Mouse (Mus musculus) neural tube, embryonic 12.5 days (tissue): ENCODE data around the gene Olfr518. TPM values are rescaled to one million over a fixed set of nuclear protein-coding genes. Genes with fewer than 3 reads are reported as not detected.

Experiments used
- ATAC-seq: fragments of 200-750 bp; cut with Nextera tagmentation; 2 replicates; pipeline ENCODE4 v1.8.0; 2017; ENCODE audit warnings: low read depth, mild to moderate bottlenecking, moderate TSS enrichment, moderate library complexity; ENCODE audit not compliant: low FRiP score
- H3K27ac ChIP-seq: fragments of 300-500 bp; sonication (generic); 2 replicates; pipeline ENCODE4 v1.5.1; 2016
- H3K27me3 ChIP-seq: fragments of 300-500 bp; sonication (generic); replicated peaks from 2 replicates; pipeline ENCODE4 v1.6.1; 2016; ENCODE audit warnings: mild to moderate bottlenecking
- H3K36me3 ChIP-seq: fragments of 300-500 bp; sonication (generic); 2 replicates; pipeline ENCODE4 v1.6.1; 2016; ENCODE audit warnings: mild to moderate bottlenecking
- H3K4me1 ChIP-seq: fragments of 300-500 bp; sonication (generic); 2 replicates; pipeline ENCODE4 v1.6.1; 2016
- H3K4me2 ChIP-seq: fragments of 300-500 bp; sonication (generic); replicated peaks from 2 replicates; pipeline ENCODE4 v1.6.1; 2016; ENCODE audit warnings: mild to moderate bottlenecking
- H3K4me3 ChIP-seq: fragments of 300-500 bp; sonication (generic); 2 replicates; pipeline ENCODE4 v1.5.1; 2016
- H3K9ac ChIP-seq: fragments of 300-500 bp; sonication (generic); 2 replicates; pipeline ENCODE4 v1.6.1; 2016; ENCODE audit warnings: mild to moderate bottlenecking
- H3K9me3 ChIP-seq: fragments of 300-500 bp; sonication (generic); 2 replicates; pipeline ENCODE4 v1.6.1; 2016; ENCODE audit warnings: mild to moderate bottlenecking
- WGBS: fragments of 180-500 bp; shearing (Covaris S2); methylation state at CpG from one replicate; pipeline ENCODE4 v1.1.7; 2016; 5-methylcytosine and 5-hydroxymethylcytosine counted together
- polyA plus RNA-seq: library from polyadenylated mRNA; unstranded; fragments of >200 nt; fragmentation: Nextera tagmentation; extraction: Ambion mirVana; gene quantifications from 2 replicates; pipeline ENCODE4 v1.2.1, GENCODE M21; 2016

Gene Olfr518
- not detected in 2 replicates for polyA plus RNA-seq

- 78% methylated on average over 4 of the region's 4 CpGs for WGBS
- Histone ChIP-seq H3K4me3 (no peak within 1 kb of the TSS), H3K4me1 (no peaks in the 10 kb centered on the region), H3K9ac (no peak within 1 kb of the TSS), H3K4me2 (no peak within 1 kb of the TSS), H3K27me3 (no peaks in the 10 kb centered on the region), H3K36me3 (no peaks in the 10 kb centered on the region), H3K27ac (no peak within 1 kb of the TSS), H3K9me3 (no peaks in the 10 kb centered on the region)
- ATAC-seq = no peak
Observed at GRCm38 (mm10) chr7:108884906-108885305, at the start of gene Olfr518. Gene Olfr518 (minus strand): TSS chr7:108885006.

- peaks cover 19% of the 10 kb centered on the region for H3K36me3 ChIP-seq
- H3K9ac ChIP-seq = peak within 1 kb of the TSS; percentile 95
- H3K4me1 ChIP-seq = peaks cover 17% of the 10 kb centered on the region
- no peaks in the 10 kb centered on the region for H3K27me3 ChIP-seq
- peak within 1 kb of the TSS; percentile 88 for H3K4me3 ChIP-seq
- 2% methylated on average over 50 of the region's 50 CpGs for whole genome bisulfite sequencing
- no peaks in the 10 kb centered on the region for H3K9me3 ChIP-seq
- H3K27ac ChIP-seq = peak within 1 kb of the TSS; percentile 66; the same call in 1 of the 2 replicates
- ATAC-seq = peak; percentile 97
- H3K4me2 ChIP-seq = peak within 1 kb of the TSS; percentile 72
Observed at GRCm38 (mm10) chr7:108933794-108934731, 49.3 kb upstream of the Olfr518 start, which contains the start of gene Eif3f. Gene Eif3f (plus strand): TSS chr7:108934417.

GRCm38 (mm10) chr7:108929726-108930393 lies 45.1 kb upstream of the Olfr518 start, which contains the start of gene Nlrp10:
Gene Nlrp10 (minus strand): TSS chr7:108930178.
- no peaks in the 10 kb centered on the region for H3K9me3 ChIP-seq
- 81% methylated on average over 6 of the region's 6 CpGs for WGBS
- H3K4me3 ChIP-seq = no peak within 1 kb of the TSS

GRCm38 (mm10) chr7:108928280-108929188 lies 43.7 kb upstream of the Olfr518 start:
- Histone ChIP-seq H3K27ac (no peak overlapping the region), H3K36me3 (no peaks in the 10 kb centered on the region), H3K27me3 (no peaks in the 10 kb centered on the region), H3K9ac (no peak overlapping the region), H3K4me2 (no peak overlapping the region), H3K4me1 (no peaks in the 10 kb centered on the region), H3K4me3 (no peak overlapping the region), H3K9me3 (no peaks in the 10 kb centered on the region)
- 84% methylated on average over 11 of the region's 11 CpGs for WGBS
- no peak for ATAC-seq

More at GRCm38 (mm10) chr7:108929726-108930393, 45.1 kb upstream of the Olfr518 start, which contains the start of gene Nlrp10:
- H3K27me3 ChIP-seq = no peaks in the 10 kb centered on the region
- no peak within 1 kb of the TSS for H3K27ac ChIP-seq
- no peak within 1 kb of the TSS for H3K9ac ChIP-seq
- H3K4me1 ChIP-seq = peaks cover 1% of the 10 kb centered on the region; the same call in 1 of the 2 replicates
- ATAC-seq = no peak
- H3K36me3 ChIP-seq = no peaks in the 10 kb centered on the region
- H3K4me2 ChIP-seq = no peak within 1 kb of the TSS

- H3K9ac ChIP-seq = no peak overlapping the region
- no peaks in the 10 kb centered on the region for H3K4me1 ChIP-seq
- ATAC-seq = no peak
- H3K36me3 ChIP-seq = no peaks in the 10 kb centered on the region
- H3K27ac ChIP-seq = no peak overlapping the region
- H3K4me2 ChIP-seq = no peak overlapping the region
- WGBS = 85% methylated on average over 4 of the region's 4 CpGs
- H3K4me3 ChIP-seq = no peak overlapping the region
- no peaks in the 10 kb centered on the region for H3K27me3 ChIP-seq
- no peaks in the 10 kb centered on the region for H3K9me3 ChIP-seq
Observed at GRCm38 (mm10) chr7:108927043-108927442, 42.2 kb upstream of the Olfr518 start.

- H3K4me3 ChIP-seq = no peak overlapping the region
- 86% methylated on average over 2 of the region's 2 CpGs for WGBS
- no peak overlapping the region for H3K9ac ChIP-seq
- H3K4me2 ChIP-seq = no peak overlapping the region
- no peaks in the 10 kb centered on the region for H3K9me3 ChIP-seq
- H3K36me3 ChIP-seq = no peaks in the 10 kb centered on the region
- ATAC-seq = no peak
- H3K27me3 ChIP-seq = no peaks in the 10 kb centered on the region
- H3K4me1 ChIP-seq = no peaks in the 10 kb centered on the region
- no peak overlapping the region for H3K27ac ChIP-seq
Observed at GRCm38 (mm10) chr7:108903969-108904368, 19.2 kb upstream of the Olfr518 start.

- H3K27ac ChIP-seq = no peak within 1 kb of the TSS
- H3K27me3 ChIP-seq = no peaks in the 10 kb centered on the region
- no peaks in the 10 kb centered on the region for H3K36me3 ChIP-seq
- no peak within 1 kb of the TSS for H3K4me2 ChIP-seq
- no peak within 1 kb of the TSS for H3K9ac ChIP-seq
- ATAC-seq = no peak
- H3K9me3 ChIP-seq = no peaks in the 10 kb centered on the region
- H3K4me1 ChIP-seq = no peaks in the 10 kb centered on the region
- WGBS = 89% methylated on average over 5 of the region's 5 CpGs
- no peak within 1 kb of the TSS for H3K4me3 ChIP-seq
Observed at GRCm38 (mm10) chr7:108894320-108894719, 9.5 kb upstream of the Olfr518 start, which contains the start of gene Olfr519. Gene Olfr519 (minus strand): TSS chr7:108894420.

- Histone ChIP-seq H3K4me2 (no peak within 1 kb of the TSS), H3K9me3 (no peaks in the 10 kb centered on the region), H3K27me3 (no peaks in the 10 kb centered on the region), H3K36me3 (no peaks in the 10 kb centered on the region), H3K4me1 (no peaks in the 10 kb centered on the region), H3K9ac (no peak within 1 kb of the TSS), H3K27ac (no peak within 1 kb of the TSS), H3K4me3 (no peak within 1 kb of the TSS)
- WGBS = 85% methylated on average over 2 of the region's 2 CpGs
- ATAC-seq = no peak
Observed at GRCm38 (mm10) chr7:108872279-108872678, 12.5 kb downstream of the Olfr518 start, which contains the start of gene Olfr517. Gene Olfr517 (minus strand): TSS chr7:108872379.

GRCm38 (mm10) chr7:108850429-108850828 lies 34.4 kb downstream of the Olfr518 start, which contains the start of gene Olfr516:
Gene Olfr516 (minus strand): TSS chr7:108850529.
- H3K36me3 ChIP-seq = no peaks in the 10 kb centered on the region
- no peak within 1 kb of the TSS for H3K27ac ChIP-seq
- WGBS = 88% methylated on average over 2 of the region's 2 CpGs
- no peaks in the 10 kb centered on the region for H3K9me3 ChIP-seq
- H3K9ac ChIP-seq = no peak within 1 kb of the TSS
- no peak within 1 kb of the TSS for H3K4me2 ChIP-seq
- H3K4me3 ChIP-seq = no peak within 1 kb of the TSS
- no peaks in the 10 kb centered on the region for H3K27me3 ChIP-seq
- ATAC-seq = no peak
- no peaks in the 10 kb centered on the region for H3K4me1 ChIP-seq
